Mouse (Mus musculus) retina, embryonic 14.5 days (tissue): ENCODE measurements at regions not wholly inside any gene's neighbourhood (a gene's known extent, or its start where the extent isn't known, plus 50 kb on each side); places are given as distances from the start of the nearest gene placed in this dataset.

ENCODE experiments used
- DNase-seq: peaks from one replicate; pipeline ENCODE4 v3.0.0-alpha.2; 2015; ENCODE audit warnings: low spot score

DNA sequence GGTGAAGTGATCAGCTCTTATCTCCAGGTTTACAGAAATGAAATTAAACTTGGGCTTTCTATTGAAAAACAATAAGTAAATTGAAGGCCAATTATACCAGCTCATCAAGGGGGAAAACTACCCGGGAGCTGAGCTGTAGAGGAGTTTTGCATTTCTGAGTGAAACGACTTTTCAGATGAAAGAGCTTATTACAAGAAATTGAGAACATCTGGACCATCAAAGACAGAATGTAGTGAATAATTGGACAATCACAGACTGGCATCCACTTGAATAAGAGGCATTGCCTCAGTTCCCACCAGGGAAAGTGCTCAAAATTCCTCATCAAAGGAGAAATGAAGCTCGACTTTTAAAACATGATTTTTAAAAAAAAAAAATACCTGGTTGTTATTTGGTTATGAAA is 675.7 kb upstream of the Auts2 start:
- no peak for DNase-seq

- no peak for DNase-seq
Measured at GRCm38 (mm10) chr5:133198546-133198945, 655.4 kb upstream of the Auts2 start.

GRCm38 (mm10) chr5:133189798-133190571 is 646.8 kb upstream of the Auts2 start:
- DNase-seq, result no peak

- no peak for DNase-seq
Measured at GRCm38 (mm10) chr5:133175636-133176035, 632.5 kb upstream of the Auts2 start.

- peak; percentile 13 for DNase-seq
Measured at GRCm38 (mm10) chr5:133173155-133173723, 630.1 kb upstream of the Auts2 start.

GRCm38 (mm10) chr5:133172686-133173085 is 629.5 kb upstream of the Auts2 start:
- DNase-seq, result no peak

DNA sequence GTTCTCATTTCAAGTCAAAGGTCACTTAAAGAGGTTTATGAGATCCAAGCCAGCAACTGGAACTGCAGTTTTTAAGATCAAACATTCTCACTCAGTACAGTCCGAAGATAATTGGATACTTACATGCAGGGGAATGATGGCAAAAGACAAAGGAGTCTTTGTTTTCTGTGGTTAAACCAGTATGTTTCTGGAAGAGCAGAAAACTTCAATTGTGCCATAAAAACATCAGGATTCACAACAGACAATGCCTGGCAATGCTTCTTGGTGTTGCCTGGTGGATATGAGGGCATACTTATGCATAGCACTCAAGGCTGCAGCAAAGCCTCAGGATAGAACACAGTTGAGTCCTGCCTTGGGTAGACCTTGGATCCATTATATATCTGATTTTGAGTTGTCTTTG is 628.1 kb upstream of the Auts2 start:
- DNase-seq, result no peak

DNA sequence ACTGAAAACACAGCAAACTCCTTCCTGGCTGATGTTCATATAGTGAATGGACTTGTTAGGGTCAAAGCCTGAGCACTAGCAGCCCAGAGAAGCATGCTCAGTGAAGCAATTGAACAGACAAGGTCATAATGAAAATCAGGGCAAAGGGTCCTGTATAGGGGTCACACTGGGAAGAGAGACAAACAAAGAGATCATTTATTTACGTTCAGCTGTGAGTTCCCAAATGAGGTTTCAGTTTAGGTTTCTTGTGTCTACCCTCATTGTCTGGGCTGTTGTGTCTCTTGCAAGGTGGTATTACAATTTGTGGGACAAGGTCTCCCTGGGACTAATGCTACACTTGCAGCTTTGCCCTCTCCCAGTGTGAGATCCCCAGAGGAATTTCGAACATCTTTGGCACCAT is 624.4 kb upstream of the Auts2 start:
- peak; percentile 50 for DNase-seq

DNA sequence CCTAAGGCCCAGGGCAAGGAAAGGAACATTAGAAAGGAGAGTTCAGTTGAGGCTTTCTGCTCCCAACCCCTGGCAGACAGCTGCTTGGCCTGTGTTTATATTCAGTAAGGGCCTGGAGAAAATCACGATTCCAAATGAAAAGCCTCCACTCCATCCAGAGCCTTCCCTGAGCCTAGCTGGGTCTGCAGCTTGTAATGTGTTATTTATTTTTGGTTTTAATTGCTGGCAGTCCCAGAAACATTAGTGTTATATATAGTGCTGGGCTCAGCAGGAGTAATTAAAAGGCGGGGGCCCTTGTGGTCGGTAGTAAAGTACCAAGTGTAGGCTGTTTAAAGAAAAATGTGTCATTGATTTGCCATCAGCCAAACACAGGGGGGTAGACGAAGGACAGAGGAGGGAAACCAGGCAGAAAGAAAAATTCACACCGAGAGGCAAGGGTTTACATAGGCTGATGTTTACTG is 623.9 kb upstream of the Auts2 start:
- DNase-seq, result no peak

DNA sequence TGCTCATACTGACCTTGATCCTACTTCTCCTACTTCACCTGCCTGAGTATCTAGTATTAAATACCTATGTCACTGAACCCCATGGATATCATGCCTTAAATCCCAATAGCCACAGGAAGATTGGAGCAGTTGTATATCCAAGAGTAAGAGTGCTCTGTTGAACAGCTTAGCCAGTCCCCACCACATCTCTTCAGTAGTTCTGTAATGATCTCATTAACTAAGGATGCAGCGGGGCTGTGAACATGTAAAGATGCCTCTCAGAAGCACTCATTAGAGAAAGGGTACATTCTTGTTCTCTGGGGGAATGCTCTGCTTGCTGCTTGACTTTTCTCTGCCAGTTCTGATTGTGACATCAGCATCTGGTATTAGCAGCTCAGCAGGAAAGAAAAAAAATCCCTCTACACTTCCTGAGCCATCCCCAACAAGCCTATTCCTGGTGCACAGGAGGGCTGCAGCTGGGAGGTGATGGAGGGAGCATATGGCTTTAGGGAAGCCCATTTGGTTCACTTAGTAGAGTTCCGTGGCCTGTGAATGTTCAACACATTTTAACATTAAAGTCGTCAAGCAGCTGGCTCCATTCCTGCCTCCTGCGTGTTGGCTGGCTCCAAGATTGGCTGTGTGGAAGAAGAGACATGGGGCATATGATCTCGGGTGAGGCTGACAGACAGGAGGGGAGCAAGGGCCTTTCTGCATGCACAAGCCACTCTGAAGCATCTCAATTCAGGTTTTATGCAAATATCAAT is 613.1 kb upstream of the Auts2 start:
- DNase-seq, result no peak

- no peak for DNase-seq
Measured at GRCm38 (mm10) chr5:133145996-133146395, 602.9 kb upstream of the Auts2 start.

- no peak for DNase-seq
Measured at GRCm38 (mm10) chr5:133143679-133144078, 600.5 kb upstream of the Auts2 start.

DNA sequence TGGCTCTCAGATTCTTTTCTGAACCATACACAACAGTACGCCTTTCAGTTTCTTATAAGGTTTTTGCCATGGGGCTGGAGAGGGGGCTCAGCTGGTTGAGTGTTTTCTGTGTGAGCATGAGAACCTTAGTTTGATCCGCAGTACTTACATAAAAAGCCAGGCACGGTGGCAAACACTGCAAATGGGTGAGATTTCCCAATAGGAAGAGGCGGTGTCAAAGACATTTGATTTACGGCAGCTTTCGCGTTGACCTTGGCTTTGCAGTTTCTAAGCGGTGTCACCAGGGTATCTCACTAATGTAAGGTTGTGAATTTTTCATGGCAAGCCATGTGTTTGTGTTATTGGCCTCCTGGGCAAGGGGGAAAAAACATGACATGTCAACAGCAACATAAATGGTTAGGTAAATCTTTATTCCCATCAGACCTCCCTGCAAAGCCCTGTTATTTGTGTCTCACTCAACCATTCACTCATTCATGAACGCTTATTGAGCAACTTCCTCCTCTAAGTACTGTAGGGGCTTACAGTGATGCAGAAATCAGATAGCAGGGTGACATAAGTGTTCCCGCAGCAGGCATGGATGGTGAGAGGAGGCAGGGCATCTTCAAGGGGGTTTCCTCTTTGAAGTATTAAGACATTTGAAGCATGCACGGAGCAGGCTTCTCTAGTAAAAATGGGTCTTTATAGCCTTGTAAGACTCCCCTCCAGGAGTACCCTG is 599.4 kb upstream of the Auts2 start:
- peak; percentile 39 for DNase-seq

GRCm38 (mm10) chr5:133131042-133131441 is 587.9 kb upstream of the Auts2 start:
- peak; percentile 20 for DNase-seq

- DNase-seq, result no peak
Measured at GRCm38 (mm10) chr5:133130316-133130715, 587.2 kb upstream of the Auts2 start.

GRCm38 (mm10) chr5:133124223-133124622 is 581.1 kb upstream of the Auts2 start:
- no peak for DNase-seq

GRCm38 (mm10) chr5:133113946-133114345 is 570.8 kb upstream of the Auts2 start:
- DNase-seq, result no peak

DNA sequence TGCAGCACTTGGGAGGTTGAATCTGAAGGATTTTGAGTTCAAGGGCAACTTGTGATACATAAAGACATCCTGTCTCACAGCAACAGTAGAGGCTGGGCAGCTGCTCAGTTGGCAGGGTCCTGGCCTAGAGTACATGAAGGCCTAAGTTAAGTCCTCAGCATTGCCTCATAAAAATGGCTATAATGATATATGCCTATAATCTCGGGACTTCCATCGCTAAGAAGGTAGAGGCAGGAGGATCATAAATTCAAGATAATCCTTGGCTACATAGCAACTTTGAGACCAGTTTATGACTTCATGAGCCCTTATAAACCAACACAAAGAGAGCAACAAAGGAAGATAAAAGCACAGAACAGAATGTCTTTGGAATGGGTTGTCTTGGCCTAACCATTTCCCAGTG is 570.0 kb upstream of the Auts2 start:
- DNase-seq, result no peak

DNA sequence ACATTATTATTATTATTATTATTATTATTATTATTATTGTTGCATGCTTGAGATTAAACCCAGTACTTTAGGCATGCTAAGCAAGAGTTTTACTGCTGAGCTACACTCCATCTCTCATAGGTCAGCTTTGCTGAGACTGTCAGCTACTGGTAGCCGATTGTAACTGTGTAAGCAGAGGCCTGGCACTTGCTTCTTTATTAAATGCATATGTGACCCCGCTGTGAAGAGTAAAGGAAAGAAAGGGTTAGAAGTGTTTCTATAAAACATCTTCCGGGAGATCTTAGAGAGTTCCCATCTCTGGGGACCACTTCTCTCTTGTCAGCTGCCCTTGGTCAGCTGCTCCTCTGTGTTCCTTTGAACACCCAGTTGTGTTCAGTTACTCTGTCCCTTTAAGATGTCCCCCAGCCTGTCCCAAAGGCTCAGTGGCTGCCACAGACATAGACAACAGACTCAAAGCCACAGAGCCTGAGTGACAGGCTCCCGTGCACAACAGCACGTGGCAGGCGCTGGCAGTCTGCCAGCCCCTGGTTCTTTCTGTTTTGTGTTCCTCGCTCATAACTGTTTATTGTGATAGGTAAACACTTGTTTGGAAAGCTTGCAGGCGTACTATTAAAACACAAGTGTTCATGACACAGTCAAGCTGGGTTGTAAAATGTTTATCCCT is 563.7 kb upstream of the Auts2 start:
- DNase-seq, result peak; percentile 20

DNA sequence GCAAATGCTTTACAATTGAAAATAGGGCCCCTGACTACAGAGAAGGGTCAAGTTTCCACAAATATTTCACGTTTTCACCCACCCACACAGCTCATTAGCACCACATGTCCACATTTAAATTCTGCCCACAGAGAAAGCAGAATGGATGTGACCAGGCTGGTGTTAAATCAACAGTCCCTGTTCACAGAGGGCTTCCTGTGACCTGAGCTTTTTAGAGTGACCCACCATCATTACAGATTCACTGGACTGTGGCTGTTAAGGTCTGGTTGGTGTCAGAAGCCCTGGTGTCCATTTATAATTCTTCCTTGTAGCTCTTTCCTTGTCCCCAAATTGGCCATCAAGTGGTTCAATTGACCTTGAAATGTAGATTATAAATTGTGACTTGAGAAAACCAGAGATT is 553.2 kb upstream of the Auts2 start:
- no peak for DNase-seq

- DNase-seq, result no peak
Measured at GRCm38 (mm10) chr5:133084859-133085258, 541.7 kb upstream of the Auts2 start.

- DNase-seq, result no peak
Measured at GRCm38 (mm10) chr5:133080751-133081150, 537.6 kb upstream of the Auts2 start.
